Mouse (Mus musculus) ovary, postnatal 36 days (tissue): ENCODE measurements around the gene Otx1.

Source experiments
- DNase-seq: peaks from one replicate; pipeline ENCODE4 v3.0.0; 2022; ENCODE audit warnings: low spot score, mixed read lengths

The Otx1 gene

DNA sequence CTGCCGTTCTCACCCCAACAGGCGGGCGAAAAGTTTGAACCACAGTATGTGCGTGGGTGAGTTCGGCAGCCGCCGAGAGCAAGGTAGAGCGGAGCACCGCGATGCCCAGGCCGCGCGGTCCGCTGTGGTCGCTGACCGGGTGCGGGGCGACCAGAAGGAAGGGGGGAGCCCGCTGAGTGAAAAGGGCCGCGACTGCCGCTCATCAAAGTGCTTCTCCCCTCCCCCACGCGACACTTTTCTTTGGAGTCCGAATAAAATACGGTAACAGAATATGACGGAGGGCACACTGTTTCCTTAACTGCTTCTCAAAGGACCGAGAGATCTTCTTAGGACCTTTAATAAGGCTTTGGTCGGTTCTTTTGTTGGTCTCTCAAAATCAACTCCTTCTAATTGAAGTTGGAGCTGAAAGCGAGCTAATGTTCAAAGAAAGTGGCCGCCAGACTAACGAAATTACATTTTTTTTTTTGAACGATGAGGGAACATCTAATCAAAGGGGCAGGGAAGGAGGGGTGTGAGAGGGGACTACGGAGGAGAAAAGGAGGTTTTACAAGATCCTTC lies at the start of gene Otx1:
Otx1 (minus strand) TSS at position 115 of the 558 bp plus-strand sequence.
- peak; percentile 33 for DNase-seq

DNA sequence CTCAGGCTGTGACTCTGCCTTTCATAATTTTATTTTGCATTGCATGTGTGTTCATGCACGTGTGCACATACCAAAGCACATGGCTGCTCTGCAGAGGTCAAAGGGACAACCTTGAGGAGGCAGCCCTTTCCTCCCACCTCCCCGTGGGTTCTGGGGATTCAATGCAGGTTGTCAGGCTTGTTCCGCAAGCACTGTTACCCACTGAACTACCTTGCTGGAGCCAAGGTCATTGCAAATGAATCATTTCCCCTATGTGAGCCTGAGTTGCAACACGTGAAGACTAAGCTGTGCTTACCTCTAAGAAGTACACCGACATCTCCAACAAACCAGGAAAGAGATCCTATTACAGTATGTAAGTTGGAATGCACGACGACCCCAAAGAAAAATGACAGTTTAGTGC lies 48.2 kb upstream of the Otx1 start:
- no peak for DNase-seq

DNA sequence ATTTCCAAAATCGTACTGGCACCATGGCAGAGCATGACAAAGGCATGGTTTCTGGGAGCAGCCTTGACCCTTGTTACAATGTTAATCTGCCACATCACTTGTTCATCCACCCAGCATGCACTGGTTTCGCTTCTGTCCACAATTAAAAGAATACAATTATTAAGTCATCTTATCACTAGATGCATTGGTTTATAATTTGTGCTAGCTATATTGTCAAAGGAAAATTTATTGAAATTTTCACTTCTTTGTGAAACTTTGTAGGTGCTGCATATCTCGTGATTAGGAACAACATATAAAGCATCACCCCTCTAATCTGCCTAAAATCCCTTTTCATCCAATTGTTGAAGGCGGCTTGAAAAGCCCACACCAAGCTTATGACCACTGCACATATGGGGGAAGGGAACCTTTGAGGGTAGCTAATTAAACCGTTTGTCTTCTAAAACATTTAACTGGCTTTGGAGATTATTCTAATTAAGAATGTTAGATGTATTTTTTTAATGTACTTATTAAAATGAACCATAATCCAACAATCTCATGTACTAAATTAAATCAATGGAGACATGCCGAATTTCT lies 37.2 kb upstream of the Otx1 start:
- DNase-seq = no peak

DNA sequence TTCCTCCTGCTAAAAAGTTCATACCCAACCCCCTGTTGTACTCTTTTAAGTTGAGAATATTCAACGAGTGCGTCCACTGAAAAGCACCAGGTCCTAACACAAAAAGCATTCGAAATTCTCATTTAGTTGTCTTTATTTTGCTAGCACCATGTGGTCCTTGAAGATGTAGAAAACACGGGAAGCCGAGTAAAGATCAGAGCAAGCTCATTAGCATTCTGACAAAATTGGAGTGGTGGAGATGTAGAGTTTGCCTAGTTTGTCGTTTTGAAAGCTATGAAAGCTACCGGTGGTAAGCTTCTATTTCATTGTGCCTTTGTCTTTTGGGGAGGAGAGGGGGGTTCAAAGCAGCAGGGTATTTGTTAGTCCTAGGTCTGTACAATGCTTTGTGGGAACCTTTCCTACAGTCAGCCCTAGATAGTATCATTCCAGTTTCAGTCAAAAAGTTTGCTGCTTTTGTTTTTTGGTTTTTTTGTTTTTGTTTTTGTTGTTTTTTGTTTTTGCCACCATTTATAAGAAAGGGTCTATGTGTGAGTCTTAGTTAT lies 31.9 kb upstream of the Otx1 start:
- no peak for DNase-seq

DNA sequence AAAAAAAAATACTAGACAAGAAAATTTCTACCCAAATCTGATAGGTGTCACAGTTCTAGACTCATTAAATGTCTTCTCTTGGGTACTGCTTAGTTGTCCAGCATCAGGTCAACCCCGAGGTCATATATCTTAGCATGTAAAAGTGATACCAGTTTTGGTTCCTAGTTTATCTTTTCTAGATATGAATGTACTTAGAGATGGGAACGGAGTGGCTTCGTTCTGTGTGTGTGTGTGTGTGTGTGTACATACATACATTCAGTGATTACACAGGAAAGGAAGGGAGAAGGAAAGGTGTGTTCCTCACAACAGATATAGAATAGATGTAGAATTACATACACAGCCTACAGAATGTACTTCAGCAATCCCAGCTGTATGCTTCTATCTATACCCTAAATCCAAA lies 30.9 kb upstream of the Otx1 start:
- no peak for DNase-seq

DNA sequence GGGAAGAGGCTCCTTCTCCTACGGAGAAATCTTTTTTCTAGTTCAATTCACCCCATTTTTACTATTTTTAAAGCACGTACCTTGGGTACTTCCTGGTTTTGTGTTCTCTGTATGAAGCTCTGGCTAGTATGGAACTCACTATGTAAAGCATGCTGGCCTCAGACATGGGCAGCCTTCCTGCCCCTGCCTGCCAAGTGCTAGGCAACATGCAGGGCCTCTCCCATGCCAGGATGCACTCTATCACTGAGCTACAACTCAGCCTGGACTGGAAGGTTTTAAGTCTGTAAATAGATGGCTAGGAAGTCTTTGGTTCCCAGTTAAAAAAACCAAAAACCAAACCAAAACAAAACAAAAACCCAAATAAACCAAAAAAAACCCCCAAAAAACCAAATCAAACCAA lies 17.9 kb upstream of the Otx1 start:
- DNase-seq = no peak

DNA sequence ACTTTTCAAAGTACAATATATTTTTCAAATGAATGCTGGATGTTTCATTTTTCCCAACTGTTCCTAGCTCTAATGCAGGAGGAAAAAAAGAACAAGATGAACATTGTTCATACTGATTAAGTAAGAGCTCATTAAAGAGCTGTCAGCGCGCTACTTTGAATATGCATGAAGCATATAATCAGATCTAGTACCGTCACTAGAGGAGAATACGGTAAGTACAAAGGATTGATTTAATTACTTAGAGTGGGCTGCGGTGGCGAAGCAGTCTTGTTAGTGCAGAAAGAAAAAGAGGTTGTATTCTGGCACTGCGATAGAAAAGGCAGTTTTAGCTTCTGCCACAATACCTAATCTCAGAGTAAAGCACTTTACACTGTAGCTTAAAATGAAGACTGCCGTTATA lies 14.7 kb upstream of the Otx1 start:
- no peak for DNase-seq

DNA sequence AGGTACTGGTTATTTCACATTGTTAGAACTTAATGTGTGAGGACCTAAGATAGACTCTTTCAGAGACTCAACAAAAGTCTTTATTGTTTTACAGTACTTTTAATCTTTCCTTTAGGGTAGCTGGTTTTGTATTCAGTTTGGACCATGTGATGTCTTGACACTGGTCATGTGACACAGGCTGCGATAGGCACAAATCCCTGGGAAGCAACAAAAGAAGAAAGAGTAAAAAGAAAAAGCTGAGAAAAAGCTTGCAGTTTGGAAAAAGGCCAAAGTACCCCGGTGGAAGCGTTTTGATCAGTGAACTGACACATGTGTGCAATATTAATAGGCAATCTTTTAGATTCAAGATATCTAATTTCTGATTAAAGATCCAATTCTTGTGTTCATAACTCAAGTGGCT lies 13.6 kb upstream of the Otx1 start:
- DNase-seq = no peak

DNA sequence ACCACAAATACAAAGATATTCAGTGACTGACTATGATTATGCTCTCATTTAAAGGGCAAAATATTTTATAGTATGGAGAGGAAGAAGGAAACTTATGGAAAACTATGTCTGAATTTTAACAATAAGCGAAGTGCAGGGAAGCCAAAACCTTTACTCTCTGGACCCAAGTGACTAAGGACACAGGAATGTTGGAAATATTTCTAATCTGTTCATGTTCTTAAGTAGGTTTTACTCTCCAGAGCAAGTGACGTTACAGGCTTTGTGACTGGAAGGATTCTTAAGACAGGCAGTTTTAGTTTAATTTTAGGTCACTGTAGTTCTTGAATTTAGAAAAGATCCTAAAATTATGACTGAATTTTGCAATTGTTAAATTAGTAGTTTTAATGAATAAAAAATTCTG lies 6.1 kb upstream of the Otx1 start:
- no peak for DNase-seq

DNA sequence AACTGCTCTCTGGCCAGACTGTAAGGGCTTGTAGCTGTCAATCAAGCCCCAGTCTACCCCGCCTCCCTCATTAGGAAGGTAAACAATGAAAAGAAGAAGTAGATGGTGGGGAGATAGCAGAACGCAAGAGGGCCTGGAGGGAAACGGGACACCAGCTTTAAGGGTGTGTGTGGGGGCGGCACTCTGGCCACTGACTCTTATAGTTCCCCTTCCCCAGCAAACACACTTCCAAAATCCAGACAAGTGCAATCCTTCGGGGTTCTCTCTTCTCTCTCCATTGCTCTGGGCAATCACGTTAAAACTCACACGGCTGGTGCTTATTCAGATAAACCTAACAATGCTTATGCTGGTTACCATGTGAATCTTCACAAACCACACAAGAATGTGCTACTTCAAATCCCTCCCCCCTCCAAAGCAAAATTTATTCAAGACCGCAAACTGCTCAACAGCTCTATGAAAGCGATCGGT lies 5.5 kb upstream of the Otx1 start:
- DNase-seq = no peak

DNA sequence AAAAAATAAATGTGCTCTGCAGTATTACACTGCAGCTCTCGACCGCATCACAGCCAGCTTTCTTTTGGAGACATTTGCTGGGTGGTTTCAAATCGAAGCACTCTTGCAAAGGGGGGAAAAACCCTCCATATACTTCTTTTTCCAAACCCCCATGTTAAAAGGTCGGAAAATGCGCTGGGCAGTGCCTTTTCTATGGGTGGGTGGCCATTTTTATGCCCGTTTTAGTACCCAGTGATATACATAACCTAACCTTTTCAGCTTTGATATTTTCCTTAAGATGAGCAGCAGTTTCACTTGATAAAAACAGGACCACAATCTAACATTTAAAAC lies 5.0 kb upstream of the Otx1 start:
- DNase-seq = no peak

DNA sequence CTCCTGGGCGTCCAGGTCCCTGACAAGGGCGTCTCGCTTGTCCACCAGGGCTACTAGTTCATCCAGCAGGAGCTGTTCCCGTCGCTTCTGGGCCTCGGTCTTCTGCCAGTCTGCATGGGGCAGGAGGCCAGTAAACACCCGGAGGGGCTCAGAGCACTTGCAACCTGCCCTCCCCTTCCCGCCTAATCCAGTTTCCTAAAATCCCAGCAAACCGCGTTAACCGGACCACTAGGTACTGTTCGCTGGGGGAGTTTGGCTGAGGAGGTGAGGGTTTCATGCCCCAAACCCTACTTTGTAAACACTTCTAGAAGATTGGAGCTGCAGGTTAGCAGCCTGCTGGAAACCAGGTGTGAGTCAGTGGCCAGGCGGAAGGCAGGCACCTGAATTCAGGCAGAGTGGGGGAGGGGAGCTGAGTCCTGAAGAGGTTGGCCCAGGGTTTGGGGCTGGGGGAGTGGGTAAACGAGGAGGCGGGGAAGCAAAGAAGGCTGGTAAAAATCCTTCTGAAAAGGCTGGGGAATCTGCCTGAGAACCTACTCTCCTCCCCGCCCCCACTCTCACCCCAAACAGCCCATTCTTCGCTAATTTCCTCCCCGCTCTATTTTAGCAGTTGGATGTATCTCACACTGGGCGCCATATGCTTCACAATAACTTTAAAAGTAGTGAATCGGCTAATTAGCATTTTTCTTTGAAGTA lies 4.5 kb upstream of the Otx1 start:
- no peak for DNase-seq

DNA sequence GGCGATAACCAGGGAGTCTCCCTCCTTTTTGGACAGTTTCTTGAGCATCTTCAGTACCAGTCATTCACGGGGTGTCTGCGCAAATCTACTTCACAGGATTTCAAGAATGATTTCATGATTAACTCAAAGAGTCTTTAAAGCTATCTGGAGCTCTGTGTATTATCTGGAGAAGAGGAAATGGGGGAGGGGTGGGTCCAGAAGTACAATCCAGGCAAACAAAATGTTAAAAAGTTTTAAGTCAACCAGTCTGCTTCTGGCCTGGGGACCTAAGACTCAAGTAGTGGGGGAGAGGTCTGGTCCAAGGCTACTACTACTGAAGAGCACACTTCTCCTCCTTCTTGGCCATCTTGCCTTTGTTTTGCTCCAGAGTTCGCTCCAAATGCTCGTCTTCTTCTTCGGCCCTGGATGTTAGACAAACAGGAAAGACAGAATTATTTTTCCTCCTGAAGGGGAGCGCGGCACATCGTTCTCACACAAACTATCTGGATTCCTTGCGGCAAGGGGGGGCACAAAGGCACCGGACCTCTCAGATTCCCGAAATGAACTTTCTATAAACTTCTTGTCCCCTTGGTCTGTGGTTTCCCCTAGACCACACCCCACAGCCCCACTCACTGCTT lies 3.9 kb upstream of the Otx1 start:
- no peak for DNase-seq

DNA sequence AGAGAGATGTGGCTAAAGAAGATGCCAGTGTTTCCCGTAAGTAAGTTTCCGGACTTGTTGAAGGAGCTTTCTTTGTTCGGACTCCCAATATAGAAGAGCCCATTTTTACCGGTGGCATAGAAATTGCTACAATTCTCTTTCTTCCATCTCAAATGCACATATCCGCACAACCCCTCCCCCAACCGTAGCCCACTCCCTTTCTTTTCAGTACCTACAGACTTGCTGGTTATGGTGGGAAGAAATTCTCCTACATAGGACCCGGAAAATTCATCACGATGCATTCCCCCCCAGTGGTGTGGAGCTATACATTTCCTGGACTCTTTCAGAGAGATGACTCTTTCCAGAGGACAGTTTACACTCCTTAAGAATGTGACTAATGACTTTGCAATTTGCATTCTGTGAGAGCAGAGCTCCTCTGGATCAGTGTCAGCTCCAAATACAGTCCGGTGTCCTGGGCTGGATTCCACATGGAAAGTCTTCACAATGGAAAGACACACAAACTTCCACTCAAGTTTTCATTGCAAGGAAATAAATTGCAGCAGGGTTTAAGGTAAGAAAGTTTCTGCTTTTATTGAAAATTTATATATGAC lies 2.7 kb upstream of the Otx1 start:
- no peak for DNase-seq

DNA sequence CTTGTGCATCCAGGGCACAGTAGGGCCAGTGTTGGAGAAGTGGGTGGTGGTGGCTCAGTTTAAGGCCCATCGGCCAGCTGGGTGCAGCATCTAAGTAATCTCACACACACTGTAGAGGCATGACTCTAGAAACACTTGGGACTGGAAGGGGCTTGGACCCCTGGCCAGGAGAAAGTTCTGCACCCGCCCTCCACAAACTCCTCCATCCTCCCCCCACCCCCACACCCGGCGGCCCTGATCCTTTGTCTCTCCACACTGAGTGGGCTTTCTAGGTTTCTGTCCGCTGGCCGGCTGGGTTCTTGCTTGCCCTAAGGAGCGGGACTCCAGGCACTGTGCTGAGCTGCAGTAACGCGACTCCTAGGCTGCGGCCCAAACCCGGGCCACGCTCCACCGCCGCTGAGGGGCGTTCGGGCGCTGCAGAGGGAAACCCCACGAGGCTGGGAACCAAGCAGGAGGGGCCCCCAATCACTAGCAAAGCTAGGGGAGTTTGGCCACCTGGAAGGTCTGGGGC lies 1.7 kb upstream of the Otx1 start:
- peak; percentile 15 for DNase-seq

DNA sequence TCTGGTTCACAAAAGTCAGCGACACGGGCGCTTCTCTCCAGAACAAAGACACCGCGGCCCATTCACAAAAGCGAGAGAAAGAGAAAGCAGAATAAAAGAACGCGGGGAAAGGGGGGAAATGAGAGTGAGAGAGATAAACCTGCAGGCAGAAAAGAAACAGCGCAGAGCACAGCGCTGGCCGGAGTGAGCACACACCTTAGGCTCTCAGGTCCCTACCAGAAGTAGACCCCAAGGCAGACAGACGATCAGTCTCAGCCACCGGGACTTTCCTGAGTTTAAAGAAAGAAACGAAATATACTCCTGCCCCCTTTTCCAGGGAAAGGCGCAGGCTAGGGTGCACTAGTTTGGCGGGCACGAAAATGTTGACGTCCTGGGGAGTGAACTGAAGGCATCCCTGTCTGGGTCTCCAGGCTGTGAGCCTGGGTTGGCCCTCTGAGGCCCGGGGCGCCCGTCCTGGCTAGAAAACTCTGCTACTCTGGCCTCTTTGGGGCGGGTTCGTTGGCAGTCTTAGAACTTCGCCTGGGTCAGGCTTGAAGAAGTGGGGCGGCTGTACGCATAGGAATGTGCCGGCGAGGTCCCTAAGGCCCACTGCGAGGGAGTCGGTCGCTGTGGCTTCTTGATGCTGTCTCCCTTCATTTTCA lies 764 bp upstream of the Otx1 start:
- peak; percentile 26 for DNase-seq

DNA sequence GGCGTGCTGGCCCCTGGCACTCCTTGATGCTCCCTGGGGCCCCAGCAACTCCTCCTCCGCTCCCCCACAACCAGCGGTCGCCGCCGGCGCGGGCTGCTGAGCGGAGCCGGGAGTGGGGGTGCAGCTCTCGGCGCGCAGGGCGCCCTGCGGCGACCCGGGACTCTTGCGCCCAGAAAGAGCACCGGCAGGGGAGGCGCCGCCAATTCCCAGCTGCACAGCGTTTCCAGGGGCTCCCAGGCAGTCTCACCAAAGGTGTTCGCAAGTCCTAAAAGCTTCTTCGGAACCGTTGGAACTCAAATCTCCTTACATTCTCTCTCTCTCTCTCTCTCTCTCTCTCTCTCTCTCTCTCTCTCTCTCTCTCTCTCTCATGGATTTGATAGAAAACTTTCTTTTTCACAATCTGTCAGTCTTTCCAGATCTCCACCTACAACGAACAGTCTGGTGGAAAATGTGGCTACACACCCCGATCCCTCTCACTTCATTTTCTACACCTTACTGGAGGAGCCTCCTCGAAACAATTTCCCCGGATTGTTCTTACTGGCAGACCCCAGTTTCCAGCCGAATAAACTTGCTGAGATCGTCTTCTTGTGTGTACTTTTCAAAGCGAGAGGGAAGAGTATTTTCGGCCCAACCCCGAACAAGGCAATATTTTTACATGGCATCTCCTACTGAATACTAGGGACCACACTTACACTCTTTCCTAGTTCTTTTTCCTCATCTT lies 475 bp downstream of the Otx1 start:
- DNase-seq = peak; percentile 57

DNA sequence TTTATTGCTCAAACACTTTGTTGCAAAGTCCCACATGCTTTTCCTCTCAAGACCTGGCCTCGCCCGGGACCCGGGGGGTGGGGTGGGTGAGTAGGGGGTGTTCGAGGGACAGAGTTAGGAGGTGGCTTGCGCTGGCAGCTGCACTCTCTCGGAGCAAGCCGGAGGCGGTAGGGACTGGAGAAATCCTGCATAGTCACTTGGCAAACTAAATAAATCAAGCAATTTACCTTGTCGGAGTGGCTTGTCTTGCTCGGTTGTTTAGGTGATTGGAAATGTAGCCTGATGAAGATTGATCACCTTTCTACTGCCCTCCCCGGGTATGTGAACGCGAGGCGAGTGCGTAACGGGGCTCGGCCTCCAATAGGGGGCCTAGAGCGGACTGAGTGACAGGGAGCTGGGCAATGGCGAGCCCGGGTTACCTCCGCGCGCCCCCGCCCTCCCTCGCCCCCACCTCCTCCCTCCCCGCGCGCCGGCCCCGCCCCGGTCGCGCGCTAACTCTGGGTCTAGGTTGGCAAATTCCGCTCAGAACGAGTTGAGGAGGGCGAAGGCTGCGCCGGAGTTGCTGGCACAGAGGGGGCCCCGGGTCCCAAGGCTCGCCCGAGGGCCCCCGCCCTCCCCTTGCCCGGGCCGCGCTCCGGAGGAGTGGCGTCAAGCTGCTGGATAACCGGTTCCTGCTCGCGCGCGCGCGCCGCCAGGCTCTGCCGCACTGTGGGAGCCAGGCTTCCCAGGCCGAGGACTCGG lies 1.2 kb downstream of the Otx1 start:
- peak; percentile 32 for DNase-seq

DNA sequence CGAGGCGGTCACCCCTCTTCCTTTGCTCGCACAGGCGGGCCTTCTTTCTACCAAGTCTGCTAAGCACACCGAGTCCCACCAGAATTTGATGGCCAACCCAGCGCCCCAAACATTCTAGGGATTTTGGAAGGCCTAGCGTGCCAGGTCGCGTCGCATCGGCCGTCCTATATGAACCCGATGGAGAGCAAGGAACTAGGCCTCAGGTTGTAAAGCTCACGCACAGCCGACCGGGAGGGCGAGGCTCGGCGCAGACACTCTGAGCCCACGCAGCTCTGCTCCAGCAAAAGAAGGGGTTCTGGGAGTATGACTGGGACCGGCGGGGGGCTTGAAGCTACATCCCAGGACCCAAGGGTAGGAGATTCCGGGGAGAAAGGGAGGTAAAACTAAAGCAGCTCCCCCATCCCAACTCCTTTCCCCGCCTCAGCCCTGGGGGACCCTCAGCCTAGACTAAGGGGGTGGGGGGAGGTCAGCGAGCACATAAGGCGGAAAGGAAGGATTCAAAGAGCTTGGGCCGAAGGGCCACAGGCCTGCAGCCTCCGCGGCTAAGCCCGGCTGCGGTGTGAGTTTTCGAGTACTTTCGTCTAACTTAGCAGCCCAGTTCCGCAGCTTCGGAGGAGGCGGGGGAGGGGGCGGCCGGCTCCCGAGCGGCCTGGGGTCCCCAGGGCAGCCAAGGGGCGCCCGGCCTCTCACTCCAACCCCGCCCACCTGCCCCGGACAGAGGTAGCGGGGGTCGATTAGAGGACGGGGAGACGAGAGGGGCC lies 2.2 kb downstream of the Otx1 start:
- DNase-seq = peak; percentile 20
